Mouse (Mus musculus): ENCODE data around the gene Ctnna3.

DNA sequence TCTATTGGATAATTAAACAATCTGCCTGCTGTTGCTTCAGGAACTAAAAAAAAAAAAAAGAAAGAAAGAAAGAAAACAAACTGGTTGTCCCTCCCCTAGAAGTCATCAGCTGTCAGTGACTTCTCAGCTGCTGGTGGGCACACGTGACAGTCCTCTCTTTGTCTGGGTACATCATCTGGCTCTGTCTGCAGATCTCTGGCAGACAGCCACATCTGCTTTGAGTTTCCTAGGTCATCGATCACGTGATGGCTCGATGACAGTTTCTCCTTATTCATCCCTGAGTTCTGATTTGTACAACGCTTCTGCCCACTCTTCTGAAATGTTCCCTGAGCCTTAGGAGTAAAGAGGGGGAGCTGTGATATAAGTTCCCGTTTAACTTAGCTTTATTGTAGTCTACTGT is 352.1 kb downstream of the Ctnna3 start:
- TF ChIP-seq POLR2A (IDR thresholded peaks at IDR 0.05; ENCODE audit: extremely low read depth, insufficient read depth, low read length) (no peak), CTCF (IDR thresholded peaks at IDR 0.05; ENCODE audit: extremely low read depth, insufficient read depth, low read length) (no peak)
